Mouse (Mus musculus): ENCODE results near the gene Nap1l4. TPM values are rescaled to one million over a fixed set of nuclear protein-coding genes. Genes with fewer than 3 reads are reported as not detected.
A peak's percentile ranks its signal among the peaks of the same experiment; 100 is the strongest.

Gene Nap1l4
- 218 and 232 TPM in 2 replicates for polyA plus RNA-seq (2015; fragmentation: Nextera tagmentation; extraction: Ambion mirVana)

DNA sequence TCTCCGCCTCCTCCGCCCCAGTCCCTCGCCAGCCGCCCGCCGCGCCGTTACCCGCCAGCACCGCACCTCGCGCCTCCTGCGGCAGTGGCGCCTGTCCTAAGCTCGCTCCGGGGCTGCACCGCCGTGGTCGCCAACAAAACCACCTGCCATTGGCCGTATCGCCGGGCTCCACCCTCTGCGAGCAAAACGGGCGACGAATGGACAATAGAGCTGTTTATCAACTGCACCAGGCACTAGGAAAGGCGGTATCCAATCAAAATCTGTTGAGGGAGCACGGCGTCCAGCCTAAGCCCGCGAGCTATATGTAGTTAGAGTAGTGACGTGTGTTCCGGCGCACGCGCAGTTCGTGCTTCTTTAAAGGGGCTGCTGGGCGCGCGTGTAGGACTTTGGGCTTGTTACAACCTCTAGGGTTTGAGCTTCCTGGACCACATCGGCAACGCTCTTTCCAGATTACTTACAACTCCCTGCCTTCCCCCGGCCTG lies at the start of gene Nap1l4:
Gene Nap1l4, minus strand, starts transcription at position 131 of the 482 bp plus-strand sequence.
- peaks cover 29% of the 10 kb centered on the region for H3K4me1 ChIP-seq (replicated peaks)
- peak; percentile 99 for ATAC-seq (replicated peaks; ENCODE audit: insufficient number of reproducible peaks, insufficient read depth, low FRiP score, low read depth)
- H3K36me3 ChIP-seq, result no peaks in the 10 kb centered on the region
- H3K27me3 ChIP-seq, result no peaks in the 10 kb centered on the region
- peak within 1 kb of the TSS; percentile 84 for H3K4me2 ChIP-seq
- H3K9me3 ChIP-seq (replicated peaks), result no peaks in the 10 kb centered on the region
- H3K9ac ChIP-seq, result peak within 1 kb of the TSS; percentile 92
- H3K27ac ChIP-seq, result peak within 1 kb of the TSS; percentile 93
- peak within 1 kb of the TSS; percentile 85 for H3K4me3 ChIP-seq
- under 1% methylated on average over 43 of the region's 43 CpGs for whole genome bisulfite sequencing

DNA sequence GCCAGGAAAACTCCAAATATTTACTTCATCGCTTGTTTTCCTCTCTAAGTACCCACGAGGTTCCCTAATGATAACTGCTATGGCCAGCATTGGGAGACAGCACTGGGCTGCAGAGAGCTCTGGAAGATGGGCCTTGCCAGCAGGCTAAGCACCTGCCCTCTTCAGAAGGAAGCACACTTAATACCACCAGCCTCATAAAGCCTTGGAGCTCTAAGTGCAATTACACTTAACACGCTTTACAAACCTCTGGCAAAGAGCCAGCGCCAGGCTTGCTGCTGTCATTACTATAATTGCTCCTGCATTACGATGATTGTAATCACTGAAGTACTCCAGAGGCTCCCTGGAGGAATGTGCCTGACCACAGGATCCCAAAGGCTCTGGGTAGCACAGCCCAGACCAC lies 46.0 kb upstream of the Nap1l4 start:
- Histone ChIP-seq H3K9ac (no peak overlapping the region), H3K4me3 (no peak overlapping the region), H3K27me3 (no peaks in the 10 kb centered on the region), H3K4me1 (replicated peaks) (peaks cover 23% of the 10 kb centered on the region), H3K9me3 (replicated peaks) (no peaks in the 10 kb centered on the region), H3K4me2 (no peak overlapping the region), H3K36me3 (peaks cover 6% of the 10 kb centered on the region; the same call in 1 of the 2 replicates), H3K27ac (no peak overlapping the region)
- 54% methylated on average over 5 of the region's 5 CpGs for WGBS
- no peak for ATAC-seq (replicated peaks; ENCODE audit: insufficient number of reproducible peaks, insufficient read depth, low FRiP score, low read depth)

DNA sequence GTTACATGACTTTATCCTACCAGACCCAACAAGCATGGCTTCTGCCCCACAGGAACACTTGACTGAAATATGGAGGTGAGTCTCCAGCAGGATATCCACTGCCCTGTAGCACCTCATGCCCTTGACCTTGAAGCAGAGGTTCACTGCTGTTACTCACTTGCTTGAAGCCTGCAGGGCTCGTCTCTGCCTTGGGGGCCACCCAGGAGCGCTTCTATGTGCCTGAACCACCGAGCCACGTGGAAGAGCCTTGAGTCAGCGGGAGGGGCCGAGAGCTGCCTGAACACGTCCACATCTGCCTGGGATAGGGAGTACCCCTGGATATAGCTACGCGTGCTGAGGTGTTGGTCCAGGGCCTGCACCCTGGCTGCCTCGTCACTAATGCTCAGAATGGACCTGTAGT lies 43.3 kb upstream of the Nap1l4 start:
- Histone ChIP-seq H3K9ac (no peak overlapping the region), H3K27me3 (no peaks in the 10 kb centered on the region), H3K27ac (no peak overlapping the region), H3K4me1 (replicated peaks) (peaks cover 12% of the 10 kb centered on the region), H3K9me3 (replicated peaks) (no peaks in the 10 kb centered on the region), H3K36me3 (peaks cover 15% of the 10 kb centered on the region; the same call in 1 of the 2 replicates), H3K4me2 (no peak overlapping the region), H3K4me3 (no peak overlapping the region)
- 81% methylated on average over 10 of the region's 10 CpGs for WGBS
- no peak for ATAC-seq (replicated peaks; ENCODE audit: insufficient number of reproducible peaks, insufficient read depth, low FRiP score, low read depth)

DNA sequence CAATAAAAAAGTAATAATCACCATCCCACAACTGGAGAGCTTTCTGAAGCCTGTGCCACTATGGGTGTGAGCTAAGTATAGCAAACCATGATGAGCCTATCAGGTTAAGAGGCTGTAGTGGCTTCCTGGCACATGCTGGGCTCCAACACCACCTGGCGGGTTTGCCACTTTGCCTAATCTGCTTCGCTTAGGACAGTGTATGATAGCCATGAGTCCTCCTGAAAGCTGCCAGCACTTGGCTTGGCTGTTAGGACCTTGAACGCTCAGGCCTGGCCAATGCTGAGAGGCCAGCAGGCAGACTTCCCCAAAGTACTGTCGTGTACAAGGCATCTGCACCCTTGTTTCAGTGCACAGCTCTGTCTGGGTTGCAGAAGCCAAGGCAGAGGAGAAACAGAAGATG lies 39.1 kb upstream of the Nap1l4 start:
- WGBS, result 83% methylated on average over 4 of the region's 4 CpGs
- Histone ChIP-seq H3K9ac (no peak overlapping the region), H3K27me3 (no peaks in the 10 kb centered on the region), H3K9me3 (replicated peaks) (no peaks in the 10 kb centered on the region), H3K36me3 (peaks cover 38% of the 10 kb centered on the region), H3K27ac (no peak overlapping the region), H3K4me3 (no peak overlapping the region), H3K4me1 (replicated peaks) (no peaks in the 10 kb centered on the region), H3K4me2 (no peak overlapping the region)
- ATAC-seq (replicated peaks; ENCODE audit: insufficient number of reproducible peaks, insufficient read depth, low FRiP score, low read depth), result no peak

DNA sequence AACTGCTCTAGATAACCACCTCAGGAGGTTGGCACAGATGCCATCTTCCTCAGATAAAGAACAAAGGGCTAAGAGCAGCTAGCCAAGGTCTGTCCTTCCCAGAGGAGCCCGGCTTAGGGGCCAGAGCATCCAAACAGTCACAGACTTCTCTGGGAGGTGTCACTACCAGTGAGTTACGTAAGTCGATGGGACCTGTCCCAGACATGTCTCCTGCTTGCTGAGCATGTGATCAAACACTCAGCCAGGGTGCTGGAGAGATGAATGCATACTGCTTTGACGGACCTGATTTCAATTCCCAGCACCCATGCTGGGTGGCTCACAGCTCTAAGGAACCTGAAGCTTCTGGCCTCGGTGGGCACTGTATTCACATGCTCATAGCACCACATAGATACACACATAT lies 38.7 kb upstream of the Nap1l4 start:
- H3K4me3 ChIP-seq, result no peak overlapping the region
- H3K9ac ChIP-seq, result no peak overlapping the region
- no peak overlapping the region for H3K27ac ChIP-seq
- H3K27me3 ChIP-seq, result no peaks in the 10 kb centered on the region
- H3K4me2 ChIP-seq, result no peak overlapping the region
- WGBS, result 79% methylated on average over 5 of the region's 5 CpGs
- no peak for ATAC-seq (replicated peaks; ENCODE audit: insufficient number of reproducible peaks, insufficient read depth, low FRiP score, low read depth)
- peaks cover 42% of the 10 kb centered on the region for H3K36me3 ChIP-seq
- H3K9me3 ChIP-seq (replicated peaks), result no peaks in the 10 kb centered on the region
- no peaks in the 10 kb centered on the region for H3K4me1 ChIP-seq (replicated peaks)

DNA sequence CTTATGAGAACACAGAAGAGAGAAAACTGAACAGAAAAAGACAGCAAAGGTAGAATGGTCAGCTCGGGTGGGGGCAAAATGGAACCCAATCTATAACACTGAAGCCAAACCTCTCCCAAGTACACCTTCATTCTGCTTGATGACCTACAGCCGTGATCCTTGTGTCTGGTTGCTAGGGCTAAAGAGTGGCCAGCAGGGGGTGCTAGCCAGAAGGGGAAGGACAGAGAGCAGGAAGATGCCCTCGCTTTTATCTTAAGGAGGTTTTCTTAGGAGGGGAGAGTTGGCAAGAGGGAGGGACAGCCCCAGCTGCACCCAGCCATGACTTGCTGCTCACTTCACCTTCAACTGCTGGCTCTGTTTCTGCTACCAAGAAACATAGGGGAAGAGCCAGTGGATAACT lies 35.0 kb upstream of the Nap1l4 start:
- 26% methylated on average over 3 of the region's 3 CpGs for WGBS
- Histone ChIP-seq H3K4me2 (no peak overlapping the region), H3K4me1 (replicated peaks) (no peaks in the 10 kb centered on the region), H3K27ac (no peak overlapping the region), H3K4me3 (no peak overlapping the region), H3K36me3 (peaks cover 43% of the 10 kb centered on the region), H3K27me3 (no peaks in the 10 kb centered on the region), H3K9ac (no peak overlapping the region), H3K9me3 (replicated peaks) (no peaks in the 10 kb centered on the region)
- peak; percentile 31; the same call in 1 of the 2 replicates for ATAC-seq (replicated peaks; ENCODE audit: insufficient number of reproducible peaks, insufficient read depth, low FRiP score, low read depth)

DNA sequence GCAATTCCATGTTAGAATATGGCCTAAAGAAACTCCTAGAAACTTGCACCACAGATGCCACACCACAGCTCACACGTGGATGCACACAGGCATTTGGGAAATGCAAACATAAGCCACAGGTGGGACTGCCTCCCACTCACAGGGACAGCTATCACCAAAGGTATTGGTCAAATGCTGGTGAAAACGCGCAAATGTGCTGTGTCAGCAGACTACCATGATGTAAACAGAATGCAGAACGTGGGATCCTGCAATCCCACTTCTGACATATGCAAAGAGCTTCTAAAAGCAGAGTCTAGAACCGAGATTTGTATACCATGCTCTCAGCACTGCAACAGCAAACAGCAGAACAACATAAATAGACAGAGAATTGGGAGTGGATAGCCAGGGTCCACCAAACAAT lies 34.1 kb upstream of the Nap1l4 start:
- no peak overlapping the region for H3K27ac ChIP-seq
- no peaks in the 10 kb centered on the region for H3K27me3 ChIP-seq
- no peak for ATAC-seq (replicated peaks; ENCODE audit: insufficient number of reproducible peaks, insufficient read depth, low FRiP score, low read depth)
- 90% methylated on average over 5 of the region's 5 CpGs for WGBS
- H3K36me3 ChIP-seq, result peaks cover 38% of the 10 kb centered on the region
- H3K4me2 ChIP-seq, result no peak overlapping the region
- no peak overlapping the region for H3K9ac ChIP-seq
- no peaks in the 10 kb centered on the region for H3K9me3 ChIP-seq (replicated peaks)
- no peak overlapping the region for H3K4me3 ChIP-seq
- H3K4me1 ChIP-seq (replicated peaks), result no peaks in the 10 kb centered on the region

DNA sequence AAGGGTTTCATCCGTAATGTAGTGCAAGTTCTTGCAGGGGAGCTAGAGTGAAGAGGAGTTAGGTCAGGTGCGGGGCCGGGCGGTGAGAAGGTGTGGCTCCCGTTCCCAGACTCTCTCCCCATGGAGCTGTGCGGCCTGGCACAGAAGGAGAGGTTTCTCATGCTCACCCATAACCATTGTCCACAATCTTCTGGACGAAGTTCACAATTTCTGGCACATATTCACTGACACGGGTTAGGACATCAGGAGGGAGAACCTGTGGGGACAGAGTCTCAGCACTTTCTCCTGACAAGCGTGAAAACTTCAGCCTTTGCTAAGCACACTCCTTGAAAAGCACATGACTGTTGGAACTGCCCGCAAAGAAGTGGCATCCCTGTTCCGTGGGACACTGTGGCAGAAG lies 26.8 kb upstream of the Nap1l4 start:
- Histone ChIP-seq H3K9me3 (replicated peaks) (no peaks in the 10 kb centered on the region), H3K9ac (no peak overlapping the region), H3K4me2 (no peak overlapping the region), H3K36me3 (peaks cover 49% of the 10 kb centered on the region), H3K27me3 (no peaks in the 10 kb centered on the region), H3K27ac (no peak overlapping the region), H3K4me1 (replicated peaks) (no peaks in the 10 kb centered on the region), H3K4me3 (no peak overlapping the region)
- ATAC-seq (replicated peaks; ENCODE audit: insufficient number of reproducible peaks, insufficient read depth, low FRiP score, low read depth), result no peak
- WGBS, result 93% methylated on average over 11 of the region's 11 CpGs

DNA sequence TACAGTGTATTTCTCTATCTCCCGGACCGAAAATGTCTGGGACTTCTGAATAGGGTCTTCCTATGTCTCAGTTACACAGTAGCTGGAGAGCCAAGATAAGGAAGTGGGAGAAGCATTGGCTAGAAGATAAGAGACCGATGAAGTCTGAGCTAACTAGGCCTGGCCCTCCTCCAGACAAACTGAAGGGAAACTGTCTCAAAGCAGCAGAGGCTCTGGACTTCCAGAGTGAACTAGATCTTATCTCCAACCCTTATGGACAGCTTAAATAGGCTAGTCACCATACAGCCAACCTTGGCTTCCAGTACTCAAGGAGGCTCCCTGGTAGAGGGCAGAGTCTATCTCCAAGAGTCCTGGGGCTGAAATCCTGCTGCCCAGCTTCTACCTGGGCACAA lies 16.7 kb upstream of the Nap1l4 start:
- Histone ChIP-seq H3K4me2 (no peak overlapping the region), H3K27ac (no peak overlapping the region), H3K27me3 (no peaks in the 10 kb centered on the region), H3K36me3 (peaks cover 50% of the 10 kb centered on the region), H3K4me1 (replicated peaks) (no peaks in the 10 kb centered on the region), H3K9me3 (replicated peaks) (no peaks in the 10 kb centered on the region), H3K4me3 (no peak overlapping the region), H3K9ac (no peak overlapping the region)
- no peak for ATAC-seq (replicated peaks; ENCODE audit: insufficient number of reproducible peaks, insufficient read depth, low FRiP score, low read depth)
- WGBS, result 49% methylated on average over 3 of the region's 3 CpGs

DNA sequence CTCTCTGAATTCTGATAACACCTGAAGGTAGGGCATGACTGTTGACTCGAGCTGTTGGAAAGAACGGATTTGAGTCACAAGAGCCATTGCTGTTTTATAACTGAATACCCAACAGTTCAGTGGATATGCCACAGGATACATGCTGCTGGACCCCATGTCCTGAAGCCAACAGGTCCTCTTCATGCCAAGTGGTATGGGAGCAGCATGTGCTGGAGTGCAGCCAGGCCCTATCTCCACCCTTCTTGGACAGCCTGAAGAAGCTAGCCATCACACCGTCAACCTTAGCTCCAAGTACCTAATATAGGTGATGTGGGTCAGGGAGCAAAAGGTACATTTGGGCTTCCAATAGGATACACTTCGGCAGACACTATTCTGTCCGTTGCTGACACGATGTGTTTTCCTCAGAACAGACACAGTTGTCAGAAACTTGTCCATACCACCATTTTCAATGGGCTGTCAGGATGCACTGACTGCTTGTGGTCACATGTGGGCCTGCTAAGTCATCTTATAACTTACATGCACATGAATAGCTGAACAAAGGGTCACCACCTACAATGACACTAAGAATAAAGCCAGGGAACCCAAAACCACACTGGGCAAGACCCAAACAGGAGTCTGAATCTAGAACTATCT lies 16.2 kb upstream of the Nap1l4 start:
- H3K9me3 ChIP-seq (replicated peaks), result no peaks in the 10 kb centered on the region
- no peak overlapping the region for H3K9ac ChIP-seq
- H3K4me3 ChIP-seq, result no peak overlapping the region
- H3K27ac ChIP-seq, result no peak overlapping the region
- no peaks in the 10 kb centered on the region for H3K27me3 ChIP-seq
- 91% methylated on average over 6 of the region's 6 CpGs for WGBS
- ATAC-seq (replicated peaks; ENCODE audit: insufficient number of reproducible peaks, insufficient read depth, low FRiP score, low read depth), result no peak
- H3K36me3 ChIP-seq, result peaks cover 50% of the 10 kb centered on the region
- H3K4me1 ChIP-seq (replicated peaks), result no peaks in the 10 kb centered on the region
- no peak overlapping the region for H3K4me2 ChIP-seq

DNA sequence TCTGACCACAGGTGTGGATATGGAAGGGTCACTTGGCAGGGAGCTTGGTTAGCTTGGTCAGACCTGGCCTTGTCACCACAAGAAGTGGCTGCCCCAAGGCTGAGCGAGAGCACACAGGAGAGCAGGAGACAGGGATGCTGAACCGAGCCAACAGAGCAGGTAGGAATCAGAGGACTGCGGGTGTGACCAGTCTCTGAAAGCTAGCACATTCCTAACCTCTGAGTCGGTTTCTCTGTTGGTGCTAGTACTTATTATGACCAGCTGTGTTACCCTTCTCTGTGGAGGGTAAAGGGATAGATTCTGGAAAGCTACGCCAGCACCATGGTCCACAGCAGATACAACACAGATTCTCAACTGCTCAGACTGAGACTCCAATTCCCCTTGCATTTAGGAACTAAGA lies 14.9 kb upstream of the Nap1l4 start:
- Histone ChIP-seq H3K4me2 (no peak overlapping the region), H3K9me3 (replicated peaks) (no peaks in the 10 kb centered on the region), H3K27me3 (no peaks in the 10 kb centered on the region), H3K9ac (no peak overlapping the region), H3K4me1 (replicated peaks) (no peaks in the 10 kb centered on the region), H3K36me3 (peaks cover 50% of the 10 kb centered on the region), H3K4me3 (no peak overlapping the region), H3K27ac (no peak overlapping the region)
- ATAC-seq (replicated peaks; ENCODE audit: insufficient number of reproducible peaks, insufficient read depth, low FRiP score, low read depth), result no peak
- 61% methylated on average over 5 of the region's 5 CpGs for WGBS

DNA sequence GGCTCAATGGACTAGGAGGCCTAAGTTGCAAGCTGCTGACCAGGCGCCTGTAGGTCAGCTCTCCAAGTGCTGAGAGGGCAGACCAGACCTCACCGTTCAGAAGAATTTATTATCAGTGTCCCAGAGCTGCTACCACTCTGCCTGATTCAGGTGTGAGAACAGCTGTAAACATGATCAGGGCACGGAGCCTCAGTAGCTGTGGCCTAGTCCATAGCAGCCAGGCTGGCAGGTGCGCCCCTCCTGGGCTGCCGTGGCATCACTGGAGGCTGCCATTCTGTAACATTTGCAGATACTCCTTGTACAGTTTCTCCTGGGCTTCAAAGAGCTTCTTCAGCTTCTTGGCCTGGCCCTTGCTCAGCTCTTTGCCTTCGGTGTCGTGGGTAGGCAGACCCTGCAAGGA lies 8.7 kb upstream of the Nap1l4 start:
- no peak overlapping the region for H3K27ac ChIP-seq
- H3K4me3 ChIP-seq, result no peak overlapping the region
- H3K4me2 ChIP-seq, result no peak overlapping the region
- no peak for ATAC-seq (replicated peaks; ENCODE audit: insufficient number of reproducible peaks, insufficient read depth, low FRiP score, low read depth)
- no peaks in the 10 kb centered on the region for H3K9me3 ChIP-seq (replicated peaks)
- H3K36me3 ChIP-seq, result peaks cover 53% of the 10 kb centered on the region
- 84% methylated on average over 7 of the region's 7 CpGs for WGBS
- peaks cover 4% of the 10 kb centered on the region; the same call in 1 of the 2 replicates for H3K4me1 ChIP-seq (replicated peaks)
- no peak overlapping the region for H3K9ac ChIP-seq
- H3K27me3 ChIP-seq, result no peaks in the 10 kb centered on the region

Measured in heart, embryonic 15.5 days (tissue).